Mouse (Mus musculus) midbrain, embryonic 10.5 days (tissue): ENCODE measurements at regions not wholly inside any gene's neighbourhood (a gene's known extent, or its start where the extent isn't known, plus 50 kb on each side); places are given as distances from the start of the nearest gene placed in this dataset.
"Not testable (repeated sequence)": the region's sequence is repeated elsewhere in the genome, so short reads cannot be mapped to it uniquely, and the experiment has no call there.

ENCODE experiments used
- DNase-seq: peaks from one replicate; pipeline ENCODE4 v3.0.0-alpha.2; 2017; ENCODE audit warnings: low spot score
- H3K27ac ChIP-seq: fragments of 300-500 bp; sonication (generic); replicated peaks from 2 replicates; pipeline ENCODE4 v1.5.1; 2016; ENCODE audit warnings: mild to moderate bottlenecking
- H3K27me3 ChIP-seq: fragments of 300-500 bp; sonication (generic); 2 replicates; pipeline ENCODE4 v1.6.1; 2016; ENCODE audit warnings: low read depth, mild to moderate bottlenecking; ENCODE audit not compliant: poor library complexity, severe bottlenecking
- H3K36me3 ChIP-seq: fragments of 300-500 bp; sonication (generic); 2 replicates; pipeline ENCODE4 v1.6.1; 2016; ENCODE audit warnings: mild to moderate bottlenecking, moderate library complexity
- H3K4me1 ChIP-seq: fragments of 300-500 bp; sonication (generic); 2 replicates; pipeline ENCODE4 v1.6.1; 2016
- H3K4me3 ChIP-seq: fragments of 300-500 bp; sonication (generic); 2 replicates; pipeline ENCODE4 v1.5.1; 2016; ENCODE audit warnings: mild to moderate bottlenecking, moderate library complexity
- H3K9me3 ChIP-seq: fragments of 300-500 bp; sonication (generic); replicated peaks from 2 replicates; pipeline ENCODE4 v1.6.1; 2016; ENCODE audit warnings: mild to moderate bottlenecking
- WGBS: fragments of 180-500 bp; shearing (Covaris S2); methylation state at CpG from one replicate; pipeline ENCODE4 v1.1.7; 2016; 5-methylcytosine and 5-hydroxymethylcytosine counted together

DNA sequence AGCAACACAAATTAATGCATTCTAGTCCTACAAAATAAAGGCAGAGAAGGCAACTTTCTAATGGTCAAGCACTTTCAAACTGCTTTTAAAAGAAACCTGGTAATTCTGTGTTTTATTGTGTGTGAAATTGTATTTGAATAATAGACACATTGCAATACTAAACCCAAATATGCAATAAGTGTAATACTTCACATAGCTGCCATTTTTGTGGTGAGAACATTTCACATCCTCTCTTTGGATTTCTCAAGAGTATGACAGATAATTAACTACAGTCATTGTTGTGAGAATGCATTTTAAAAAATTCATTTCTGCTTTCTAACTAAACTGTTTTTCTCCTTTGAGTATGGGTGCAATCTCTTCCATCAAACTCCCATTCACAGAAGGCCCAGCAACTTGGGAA, 256.4 kb downstream of the Sema3d start:
- H3K27me3 ChIP-seq, result no peaks in the 10 kb centered on the region
- H3K4me1 ChIP-seq, result peaks cover 11% of the 10 kb centered on the region
- no peak overlapping the region for H3K27ac ChIP-seq
- no peaks in the 10 kb centered on the region for H3K36me3 ChIP-seq
- no peak for DNase-seq
- H3K9me3 ChIP-seq, result no peaks in the 10 kb centered on the region
- no peak overlapping the region for H3K4me3 ChIP-seq

DNA sequence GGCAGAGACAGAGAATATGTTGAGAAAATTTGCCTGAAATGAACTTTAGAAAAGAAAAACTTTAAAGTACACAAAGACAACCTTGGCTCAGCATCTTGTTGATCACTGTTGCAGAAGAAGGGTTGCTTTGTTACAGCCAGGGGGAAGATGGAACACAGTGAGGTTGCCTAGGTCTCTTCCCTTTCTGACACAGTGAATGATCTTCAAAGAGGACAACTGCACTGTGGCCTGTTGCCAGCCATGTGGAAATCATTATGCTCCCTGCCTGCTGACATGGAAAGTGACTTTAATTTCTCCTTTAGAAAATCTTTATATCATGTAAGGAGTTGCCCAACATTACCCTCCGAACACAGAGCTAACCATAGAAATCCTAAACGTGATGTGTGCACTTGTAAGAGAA, 263.1 kb downstream of the Sema3d start:
- Histone ChIP-seq H3K4me1 (no peaks in the 10 kb centered on the region), H3K9me3 (no peaks in the 10 kb centered on the region), H3K27ac (no peak overlapping the region), H3K4me3 (no peak overlapping the region), H3K36me3 (no peaks in the 10 kb centered on the region), H3K27me3 (no peaks in the 10 kb centered on the region)
- WGBS, result 71% methylated on average over 2 of the region's 2 CpGs
- no peak for DNase-seq

DNA sequence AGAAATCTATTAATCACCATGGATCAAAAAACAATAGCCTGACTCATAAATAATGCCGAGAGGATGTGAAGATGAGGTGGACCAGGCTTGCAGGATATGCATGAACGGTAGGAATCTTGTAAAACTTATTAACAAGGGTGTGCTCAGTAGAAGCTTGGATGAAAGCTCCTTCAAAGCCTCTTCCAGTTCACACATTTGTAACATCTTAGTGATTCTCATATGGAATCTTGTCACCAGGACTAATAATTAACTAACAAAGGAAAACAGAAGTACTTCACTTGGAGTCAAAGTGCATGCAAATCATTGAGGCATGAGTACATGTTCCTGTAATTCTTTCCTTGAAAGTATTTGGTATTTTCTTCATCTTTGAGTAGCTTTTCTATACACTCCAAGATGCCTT, 290.5 kb downstream of the Sema3d start:
- Histone ChIP-seq H3K27me3 (no peaks in the 10 kb centered on the region), H3K27ac (no peak overlapping the region), H3K36me3 (no peaks in the 10 kb centered on the region), H3K4me3 (no peak overlapping the region), H3K9me3 (no peaks in the 10 kb centered on the region), H3K4me1 (no peaks in the 10 kb centered on the region)
- no peak for DNase-seq
- 94% methylated on average over 2 of the region's 2 CpGs for WGBS

DNA sequence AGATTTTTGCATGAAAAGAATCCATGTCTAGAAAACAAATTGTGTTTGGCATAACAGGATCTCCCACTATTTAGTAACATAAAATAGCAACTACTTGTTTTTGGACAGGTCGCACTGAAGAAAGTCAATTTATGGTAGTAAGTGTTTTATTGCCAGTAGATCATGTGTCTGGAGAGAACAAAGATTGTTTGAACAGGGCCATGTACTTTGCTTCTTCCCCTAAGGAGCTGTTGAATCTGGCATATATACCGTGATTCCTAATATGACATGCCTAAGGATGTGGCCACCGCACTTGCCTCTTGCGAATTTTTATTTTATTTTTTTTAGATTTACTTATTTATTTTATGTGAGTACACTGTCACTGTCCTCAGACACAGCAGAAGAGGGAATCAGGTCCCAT, 290.9 kb downstream of the Sema3d start:
- Histone ChIP-seq H3K4me3 (no peak overlapping the region), H3K27ac (no peak overlapping the region), H3K27me3 (no peaks in the 10 kb centered on the region), H3K4me1 (no peaks in the 10 kb centered on the region), H3K9me3 (no peaks in the 10 kb centered on the region), H3K36me3 (no peaks in the 10 kb centered on the region)
- 92% methylated on average over 4 of the region's 4 CpGs for WGBS
- no peak for DNase-seq

DNA sequence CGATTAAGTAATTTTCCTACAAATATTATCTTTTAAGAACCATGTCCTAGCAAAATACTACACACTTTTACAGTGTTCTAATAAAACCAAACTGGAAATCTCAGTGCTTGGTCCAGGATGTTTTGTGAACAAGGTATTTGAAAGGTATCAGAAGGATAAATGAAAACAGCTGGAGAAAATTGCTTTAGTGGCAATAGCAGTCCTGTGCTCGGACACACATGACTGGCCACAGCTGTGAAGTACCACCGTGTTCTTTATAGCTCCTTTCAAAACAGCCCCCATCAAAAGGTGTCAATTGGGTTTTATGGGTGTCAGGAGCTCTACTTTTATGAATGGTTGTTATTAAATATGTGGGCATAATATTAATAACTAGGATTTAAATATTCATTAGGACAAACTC, 293.5 kb downstream of the Sema3d start:
- no peaks in the 10 kb centered on the region for H3K9me3 ChIP-seq
- no peak for DNase-seq
- no peak overlapping the region for H3K4me3 ChIP-seq
- 66% methylated on average over 3 of the region's 3 CpGs for WGBS
- H3K27me3 ChIP-seq, result no peaks in the 10 kb centered on the region
- no peaks in the 10 kb centered on the region for H3K4me1 ChIP-seq
- no peak overlapping the region for H3K27ac ChIP-seq
- H3K36me3 ChIP-seq, result no peaks in the 10 kb centered on the region

DNA sequence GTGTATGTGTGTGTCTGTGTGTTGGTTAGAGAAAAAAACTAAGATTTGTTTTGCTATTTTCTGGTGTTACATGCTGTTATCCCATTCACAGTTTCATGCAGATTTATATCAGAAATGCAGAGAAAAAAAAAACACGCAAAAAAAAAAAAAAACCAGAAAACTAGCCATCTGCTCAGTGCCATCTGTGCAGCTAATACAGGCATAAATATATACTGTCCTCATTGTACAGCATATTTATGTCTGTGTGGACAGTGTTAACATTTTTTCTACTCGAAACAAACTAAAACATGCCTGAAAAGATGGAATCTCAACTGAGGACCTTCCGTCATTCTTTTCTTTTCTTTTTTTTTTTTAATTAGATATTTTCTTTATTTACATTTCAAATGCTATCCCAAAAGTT, 331.7 kb downstream of the Sema3d start:
- H3K4me3 ChIP-seq, result no peak overlapping the region
- no peak for DNase-seq
- no peak overlapping the region for H3K27ac ChIP-seq
- H3K9me3 ChIP-seq, result peaks cover 8% of the 10 kb centered on the region
- no peaks in the 10 kb centered on the region for H3K27me3 ChIP-seq
- 93% methylated on average over 3 of the region's 3 CpGs for WGBS
- no peaks in the 10 kb centered on the region for H3K4me1 ChIP-seq
- no peaks in the 10 kb centered on the region for H3K36me3 ChIP-seq

DNA sequence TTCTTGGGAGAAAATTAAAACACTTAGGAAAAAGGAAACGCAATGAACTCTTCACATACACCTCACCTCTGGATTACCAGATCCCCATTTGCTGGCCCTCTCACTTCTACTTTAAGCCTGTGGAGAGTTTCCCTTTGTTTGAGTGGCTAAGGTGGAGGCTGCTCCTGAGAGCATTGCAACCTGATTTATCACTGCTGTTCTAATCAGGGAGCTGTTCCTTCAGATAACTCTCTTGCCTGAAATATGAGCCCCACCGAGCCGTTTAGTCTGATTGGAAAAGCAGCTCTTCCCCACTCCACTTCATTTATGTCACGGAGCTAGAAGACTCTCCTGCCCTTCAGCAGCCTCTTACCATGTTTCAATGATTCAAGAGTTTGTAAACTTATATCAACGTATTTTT, 368.3 kb downstream of the Sema3d start:
- DNase-seq, result no peak
- no peaks in the 10 kb centered on the region for H3K9me3 ChIP-seq
- WGBS, result 63% methylated on average over 5 of the region's 5 CpGs

DNA sequence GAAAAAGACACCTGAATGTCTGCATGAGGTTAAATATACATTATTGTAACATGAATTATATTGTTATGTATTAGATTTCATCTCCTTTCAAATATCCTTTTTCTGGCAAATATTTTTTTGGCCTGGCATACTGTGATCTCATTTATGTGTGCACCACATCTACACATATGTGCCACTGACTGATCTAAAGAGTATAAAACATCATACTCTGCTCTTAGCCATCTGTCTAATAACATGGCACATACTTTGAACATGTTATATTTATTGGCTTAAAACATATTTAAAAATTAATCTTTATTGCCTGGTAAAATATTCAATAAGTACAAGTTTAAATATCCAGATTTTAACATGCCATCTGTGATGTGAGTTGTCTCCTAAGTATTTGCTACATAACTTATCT, 365.6 kb upstream of the Sema3a start:
- Histone ChIP-seq H3K4me1 (no peaks in the 10 kb centered on the region), H3K36me3 (no peaks in the 10 kb centered on the region), H3K27ac (no peak overlapping the region), H3K27me3 (no peaks in the 10 kb centered on the region), H3K9me3 (no peaks in the 10 kb centered on the region), H3K4me3 (no peak overlapping the region)
- no peak for DNase-seq

More for the DNA sequence above, 368.3 kb downstream of the Sema3d start:
- H3K4me1 ChIP-seq, result no peaks in the 10 kb centered on the region
- H3K27me3 ChIP-seq, result no peaks in the 10 kb centered on the region
- H3K4me3 ChIP-seq, result no peak overlapping the region
- no peaks in the 10 kb centered on the region for H3K36me3 ChIP-seq
- H3K27ac ChIP-seq, result no peak overlapping the region

DNA sequence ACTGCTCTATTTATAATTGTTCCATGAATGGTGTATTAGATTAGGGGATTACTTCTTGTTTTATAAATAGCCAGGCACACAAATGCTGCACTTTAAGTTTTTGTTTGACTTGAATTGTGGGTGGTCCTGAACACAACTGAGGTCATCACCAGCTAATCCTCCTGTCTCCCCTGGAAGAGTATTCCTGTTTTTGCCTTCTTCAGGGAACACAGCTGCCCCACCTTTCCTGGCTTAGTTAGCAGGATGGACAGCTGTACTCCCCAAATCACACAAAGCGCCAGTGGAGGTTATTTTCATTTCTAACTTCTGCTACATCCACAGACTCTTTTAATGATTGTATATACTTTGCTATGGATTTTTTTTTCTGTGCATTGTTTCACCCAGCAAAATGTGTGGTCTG, 357.8 kb upstream of the Sema3a start:
- DNase-seq, result no peak
- H3K9me3 ChIP-seq, result no peaks in the 10 kb centered on the region
- 72% methylated on average over 1 of the region's 1 CpGs for WGBS

DNA sequence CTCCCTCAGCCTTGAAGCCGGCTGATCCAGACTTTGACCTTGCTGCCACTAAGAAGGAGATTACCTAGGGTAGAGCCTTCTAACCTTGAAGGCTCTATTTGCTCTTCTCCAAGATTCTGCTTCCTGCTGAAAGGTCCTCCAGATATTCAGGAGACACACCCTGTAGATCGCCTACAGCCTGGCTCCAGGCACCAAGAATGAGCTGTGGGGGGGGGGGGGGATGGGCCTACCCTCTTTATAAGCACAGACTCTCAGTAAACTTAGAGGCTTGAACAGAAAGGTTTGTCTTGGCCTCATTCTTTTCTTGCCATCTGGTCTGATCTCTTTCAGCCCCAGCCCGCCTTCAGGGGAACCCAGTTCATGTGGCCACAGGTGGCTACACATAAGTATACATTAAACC, 342.5 kb upstream of the Sema3a start:
- DNase-seq, result no peak
- WGBS, result 89% methylated on average over 3 of the region's 3 CpGs
- Histone ChIP-seq H3K4me3 (no peak overlapping the region), H3K36me3 (no peaks in the 10 kb centered on the region), H3K27ac (no peak overlapping the region), H3K27me3 (no peaks in the 10 kb centered on the region), H3K4me1 (no peaks in the 10 kb centered on the region), H3K9me3 (0 out of 2 replicates have a peak, but pooled peaks cover 4% of the 10 kb centered on the region)

More for the DNA sequence above, 357.8 kb upstream of the Sema3a start:
- peaks cover 5% of the 10 kb centered on the region; the same call in 1 of the 2 replicates for H3K4me1 ChIP-seq
- no peak overlapping the region for H3K4me3 ChIP-seq
- H3K27ac ChIP-seq, result no peak overlapping the region
- H3K27me3 ChIP-seq, result no peaks in the 10 kb centered on the region
- H3K36me3 ChIP-seq, result no peaks in the 10 kb centered on the region

DNA sequence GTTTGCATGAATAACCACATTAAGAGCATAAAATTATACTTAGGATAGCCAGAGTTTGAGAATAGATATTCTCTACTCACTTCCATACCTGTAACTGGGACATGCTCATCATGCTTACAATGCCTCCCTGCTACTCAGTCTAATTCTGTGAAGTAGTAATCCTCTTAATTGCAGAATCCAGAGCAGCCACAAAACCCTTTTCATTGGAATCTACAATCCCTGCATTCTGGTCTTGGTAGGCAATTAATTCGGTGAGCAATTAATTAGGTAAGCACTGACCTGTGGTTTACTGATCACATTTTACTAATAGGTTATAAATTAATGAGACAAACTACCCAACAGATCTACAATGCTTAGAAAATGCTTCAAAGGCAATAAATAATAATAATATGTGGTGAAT, 316.5 kb upstream of the Sema3a start:
- H3K27me3 ChIP-seq, result no peaks in the 10 kb centered on the region
- no peaks in the 10 kb centered on the region for H3K9me3 ChIP-seq
- no peak for DNase-seq
- no peaks in the 10 kb centered on the region for H3K36me3 ChIP-seq
- H3K4me1 ChIP-seq, result no peaks in the 10 kb centered on the region
- no peak overlapping the region for H3K4me3 ChIP-seq
- H3K27ac ChIP-seq, result no peak overlapping the region
- 83% methylated on average over 1 of the region's 1 CpGs for WGBS

DNA sequence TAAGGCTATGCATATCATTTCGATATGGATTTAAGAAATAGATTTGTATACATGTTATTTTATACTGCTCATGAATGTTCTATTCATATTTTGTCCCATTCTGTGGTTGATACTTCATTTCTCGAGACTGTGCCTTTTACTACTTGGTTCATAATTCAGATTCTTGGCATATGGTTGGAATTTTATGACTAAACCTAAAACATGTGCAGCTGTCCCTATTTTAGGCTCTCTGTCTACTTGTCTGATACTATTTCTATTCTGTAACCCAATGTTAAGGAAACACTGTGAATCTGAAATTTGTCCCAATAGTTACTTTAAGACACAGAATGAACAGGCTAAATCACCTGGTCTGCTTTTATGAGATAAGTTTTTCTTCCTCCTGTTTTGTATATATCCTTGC, 315.3 kb upstream of the Sema3a start:
- no peak for DNase-seq
- Histone ChIP-seq H3K4me1 (no peaks in the 10 kb centered on the region), H3K9me3 (no peaks in the 10 kb centered on the region), H3K4me3 (no peak overlapping the region), H3K27me3 (no peaks in the 10 kb centered on the region), H3K27ac (no peak overlapping the region), H3K36me3 (no peaks in the 10 kb centered on the region)
- 84% methylated on average over 2 of the region's 2 CpGs for WGBS

DNA sequence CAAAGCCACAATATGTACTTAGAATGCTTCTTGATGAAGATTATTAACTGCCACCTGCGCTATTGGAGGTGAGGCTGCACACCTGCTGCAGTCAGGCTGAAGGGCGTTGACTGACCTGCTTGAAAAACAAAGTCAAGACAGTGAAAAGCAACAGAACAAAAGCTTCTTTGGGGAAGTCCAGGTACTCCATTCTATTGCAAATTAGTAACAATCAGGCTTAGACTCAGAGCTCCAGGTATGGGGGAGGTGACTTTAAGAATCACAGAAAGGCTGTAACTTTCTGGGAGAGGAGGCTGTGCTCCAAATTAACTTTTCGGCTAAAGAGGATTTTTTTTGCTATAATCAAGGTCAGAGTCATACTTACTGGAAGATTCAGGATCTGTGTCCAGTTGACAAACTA, 278.0 kb upstream of the Sema3a start:
- DNase-seq, result not testable (repeated sequence)
- 82% methylated on average over 3 of the region's 3 CpGs for WGBS

DNA sequence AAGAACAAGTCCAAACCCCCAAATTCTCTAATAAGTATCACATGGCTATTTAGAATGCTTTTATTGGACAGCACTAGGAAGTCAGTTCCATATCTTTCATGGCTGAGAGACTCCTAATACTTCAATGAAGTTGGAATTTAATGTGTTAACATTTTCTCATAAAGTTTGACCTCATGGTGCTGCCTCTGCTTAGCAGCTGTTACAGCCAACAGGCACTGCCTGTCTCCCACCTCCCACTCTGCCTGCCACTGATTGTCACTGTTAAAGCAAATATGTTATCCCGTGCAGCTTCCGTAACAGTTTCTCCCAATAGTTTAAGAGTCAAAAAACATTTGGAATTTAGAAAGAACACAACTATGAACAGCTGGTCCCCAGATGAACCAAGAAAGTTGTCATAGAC, 268.3 kb upstream of the Sema3a start:
- Histone ChIP-seq H3K4me1 (no peaks in the 10 kb centered on the region), H3K4me3 (no peak overlapping the region), H3K9me3 (no peaks in the 10 kb centered on the region), H3K27me3 (no peaks in the 10 kb centered on the region), H3K27ac (no peak overlapping the region), H3K36me3 (no peaks in the 10 kb centered on the region)
- 87% methylated on average over 2 of the region's 2 CpGs for WGBS
- no peak for DNase-seq

More for the DNA sequence above, 278.0 kb upstream of the Sema3a start:
- H3K4me3 ChIP-seq, H3K36me3 ChIP-seq, H3K4me1 ChIP-seq, H3K27ac ChIP-seq, H3K27me3 ChIP-seq: not testable (repeated sequence)
- H3K9me3 ChIP-seq, result peaks cover 20% of the 10 kb centered on the region; the same call in 1 of the 2 replicates
